Mouse (Mus musculus) thymus, adult 2 months (tissue): ENCODE data around the gene Gm28374.

ENCODE experiments used
- CTCF ChIP-seq: fragments of 200-500 bp; IDR thresholded peaks from 2 replicates; pipeline ENCODE4 v1.5.1; 2012; ENCODE audit warnings: mild to moderate bottlenecking, control low read depth, low read length, moderate library complexity, borderline replicate concordance; ENCODE audit not compliant: control insufficient read depth, poor library complexity, insufficient read depth; ENCODE audit errors: extremely low read depth
- POLR2A ChIP-seq: fragments of 200-500 bp; IDR thresholded peaks from 2 replicates; pipeline ENCODE4 v1.6.1; 2012; ENCODE audit warnings: mild to moderate bottlenecking, low read length, control low read depth, moderate library complexity; ENCODE audit not compliant: control insufficient read depth, poor library complexity, insufficient read depth; ENCODE audit errors: extremely low read depth

DNA sequence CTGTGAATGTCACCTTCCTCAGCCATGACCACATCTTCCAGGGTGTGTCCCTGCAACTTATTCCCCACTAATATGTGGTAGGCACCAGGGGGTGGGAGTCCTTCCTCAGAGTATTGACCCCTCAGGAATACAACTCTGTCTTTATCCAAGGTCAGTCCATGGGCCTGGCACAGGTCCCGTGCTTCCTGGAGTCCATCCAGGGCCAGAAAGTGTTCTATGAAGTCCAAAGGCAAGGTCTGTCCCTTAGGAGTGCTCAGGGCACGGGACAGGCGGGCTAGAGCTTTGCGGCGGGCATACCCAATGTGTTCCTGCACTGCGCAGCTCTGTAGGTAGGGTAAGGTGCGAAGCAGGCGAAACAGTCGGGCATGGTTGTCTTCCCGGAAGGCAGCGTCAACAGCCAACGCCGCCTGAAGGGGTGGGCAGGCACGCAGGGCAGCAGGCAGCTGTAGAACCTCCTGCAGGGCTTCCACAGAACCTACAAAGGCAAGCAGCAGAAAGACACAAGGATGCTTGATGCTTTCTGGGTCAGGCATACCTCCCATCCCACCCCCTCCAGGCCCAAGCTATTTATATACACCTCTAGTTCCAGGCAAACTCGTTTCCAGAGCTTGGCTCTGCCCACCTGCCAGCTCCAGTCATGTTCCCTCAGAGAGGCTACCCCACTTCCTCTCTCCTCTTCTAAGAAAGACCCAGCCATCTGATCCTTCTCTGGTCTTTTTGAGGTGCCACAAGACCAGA lies 34.2 kb upstream of the Gm28374 start:
- no peak for TF ChIP-seq CTCF
- no peak for TF ChIP-seq POLR2A
